Mouse (Mus musculus) testis, postnatal 10 days (tissue): ENCODE results near the gene Mcrs1.

Experiments
- DNase-seq: peaks from one replicate; pipeline ENCODE4 v3.0.0; 2021; ENCODE audit warnings: low spot score

The Mcrs1 gene

DNA sequence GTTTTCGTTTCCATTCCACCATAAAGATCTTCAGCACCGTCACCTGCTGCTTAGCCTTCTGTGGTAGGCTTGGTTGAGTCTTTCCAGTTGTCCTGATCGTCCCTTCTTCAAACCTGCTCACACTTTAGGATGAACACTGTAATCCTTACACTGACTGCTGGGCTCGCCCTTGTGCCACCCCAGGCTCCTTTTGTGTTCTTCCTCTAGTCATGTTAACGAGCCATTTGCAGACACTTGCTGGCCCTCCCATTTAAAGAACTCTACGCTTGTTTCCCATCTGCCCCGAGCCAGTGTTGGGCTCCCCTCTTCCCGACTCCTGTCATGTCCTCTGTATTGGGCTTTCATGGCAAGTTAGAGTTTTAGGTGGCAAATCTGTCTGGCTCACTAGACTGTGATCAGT lies 45.8 kb downstream of the Mcrs1 start:
- no peak for DNase-seq

GRCm38 (mm10) chr15:99198761-99199160 lies 53.0 kb downstream of the Mcrs1 start:
- DNase-seq, result peak; percentile 75

GRCm38 (mm10) chr15:99195043-99195442 lies 56.7 kb downstream of the Mcrs1 start:
- no peak for DNase-seq

GRCm38 (mm10) chr15:99194358-99194757 lies 57.4 kb downstream of the Mcrs1 start:
- DNase-seq, result peak; percentile 53
